ENCODE assay signal across 8 mouse cellular contexts in genomic region chr3:129878405-129879021, GRCm38 (mm10). TPM values are rescaled to one million over a fixed set of nuclear protein-coding genes. Genes with fewer than 3 reads are reported as not detected.
DNase-seq lines count a peak whose midpoint lies in the region; ATAC-seq lines count a peak whose summit lies in the region.

Gene Pla2g12a, plus strand, starts transcription at chr3:129878606.

- WGBS in intestine, embryonic 15.5 days = under 1% methylated on average over 60 of the region's 66 CpGs

- peak; percentile 97 for DNase-seq in adrenal gland, postnatal 10 days
- DNase-seq in embryo, embryonic 9.5 days (ENCODE audit: extremely low spot score) = peak; percentile 89
- DNase-seq in gastrocnemius, postnatal 4 days (ENCODE audit: low spot score in 2 of 2) = peak; percentile 90
- peak; percentile 93 to 95 for DNase-seq in left cerebral cortex, postnatal 14 days (ENCODE audit: low spot score in 2 of 2)
- DNase-seq in right cerebral cortex, postnatal 25 days = peak; percentile 96
- DNase-seq in urinary bladder, postnatal 36 days (ENCODE audit: low spot score in 2 of 2) = peak; percentile 81 to 87

- no peaks in the 10 kb centered on the region for H3K9me3 ChIP-seq in intestine, embryonic 15.5 days

- no peaks in the 10 kb centered on the region for H3K27me3 ChIP-seq in intestine, embryonic 15.5 days (replicated peaks)

- peak within 1 kb of the TSS; percentile 74 for H3K9ac ChIP-seq in intestine, embryonic 15.5 days

- intact Hi-C loops in left cerebral cortex, postnatal 14 days (cut with DNase I) = loop anchor here (2.0 kb wide), 1 partner anchor 48 kb away; the partner anchor contains the start of gene Gar1

- H3K36me3 ChIP-seq in intestine, embryonic 15.5 days = no peaks in the 10 kb centered on the region

- peak; percentile 91 for ATAC-seq in intestine, embryonic 15.5 days
- peak; percentile 64 for ATAC-seq in megakaryocyte-erythroid progenitor cell, adult 5-6 weeks (replicated peaks; ENCODE audit: low FRiP score, low TSS enrichment, poor library complexity, severe bottlenecking)

- peaks cover 4% of the 10 kb centered on the region; the same call in 1 of the 2 replicates for H3K4me1 ChIP-seq in intestine, embryonic 15.5 days (replicated peaks)

- H3K4me3 ChIP-seq in intestine, embryonic 15.5 days (replicated peaks) = peak within 1 kb of the TSS; percentile 66

- H3K4me2 ChIP-seq in intestine, embryonic 15.5 days (replicated peaks) = peak within 1 kb of the TSS; percentile 84

- peak within 1 kb of the TSS; percentile 79 for H3K27ac ChIP-seq in intestine, embryonic 15.5 days

RNA-seq across cellular contexts. Expression of gene Pla2g12a, which starts in this region (rescaled TPM):
- total RNA-seq in adrenal gland, postnatal 10 days (2021) = 10 to 100 TPM; 54.1 to 58.0 TPM
- 10 to 100 TPM; 19.0 to 19.4 TPM for total RNA-seq in gastrocnemius, postnatal 4 days (2021)
- polyA plus RNA-seq in intestine, embryonic 15.5 days (2015; fragmentation: Nextera tagmentation; extraction: Ambion mirVana) = 68.9 and 69.1 TPM in 2 replicates
- total RNA-seq in left cerebral cortex, postnatal 14 days (2021) = 10 to 100 TPM; 16.8 to 18.2 TPM
- 110 and 118 TPM in 2 replicates for total RNA-seq in megakaryocyte-erythroid progenitor cell, adult 5-6 weeks (2014; fragmentation: Nextera tagmentation)
- total RNA-seq in megakaryocyte-erythroid progenitor cell, adult 5-6 weeks (2017) = 109 and 147 TPM in 2 replicates

Comparison
In these comparisons a context has a peak if more than half of its experiments do, and no peak if none do; other contexts are left out.
1. Peak in every context shown above with its lines: DNase-seq, ATAC-seq, H3K4me3 ChIP-seq and H3K27ac ChIP-seq.